Mouse (Mus musculus) G1E (cell line): ENCODE data around the gene Serinc4. TPM values are rescaled to one million over a fixed set of nuclear protein-coding genes. Genes with fewer than 3 reads are reported as not detected.

Experiments
- ATAC-seq: 2 replicates; pipeline ENCODE4 v1.8.0; 2016; ENCODE audit warnings: mild to moderate bottlenecking; ENCODE audit not compliant: insufficient number of reproducible peaks, poor library complexity, low FRiP score, severe bottlenecking; ENCODE audit errors: extremely low read depth
- DNase-seq: peaks from one replicate; pipeline ENCODE4 v3.0.0; 2012; ENCODE audit warnings: low spot score
- H3K27me3 ChIP-seq: 2 replicates; pipeline ENCODE4 v1.6.1; 2012; ENCODE audit warnings: mild to moderate bottlenecking, low read length, inconsistent platforms; ENCODE audit not compliant: insufficient read depth
- H3K36me3 ChIP-seq: replicated peaks from 2 replicates; pipeline ENCODE3; 2012; ENCODE audit warnings: mild to moderate bottlenecking, inconsistent platforms
- H3K4me1 ChIP-seq: 2 replicates; pipeline ENCODE4 v1.6.1; 2012; ENCODE audit warnings: low read depth, low read length, inconsistent platforms, mixed read lengths; ENCODE audit not compliant: insufficient read depth
- H3K4me3 ChIP-seq: 2 replicates; pipeline ENCODE4 v1.5.1; 2012; ENCODE audit warnings: low read depth, mild to moderate bottlenecking, inconsistent platforms, low read length, moderate library complexity, mixed read lengths
- H3K9me3 ChIP-seq: replicated peaks from 2 replicates; pipeline ENCODE4 v1.6.1; 2012; ENCODE audit warnings: inconsistent platforms
- CTCF ChIP-seq: IDR thresholded peaks from 2 replicates; pipeline ENCODE4 v1.5.1; 2012; ENCODE audit warnings: low read depth, low read length, inconsistent platforms, mixed read lengths
- GATA1 ChIP-seq: IDR thresholded peaks from 2 replicates; pipeline ENCODE4 v1.6.1; 2012; ENCODE audit warnings: borderline replicate concordance, low read length, inconsistent platforms, mixed read lengths
- GATA2 ChIP-seq: IDR thresholded peaks from 2 replicates; pipeline ENCODE4 v1.6.1; 2012; ENCODE audit warnings: low read depth, low read length, inconsistent platforms, borderline replicate concordance
- POLR2AphosphoS5 ChIP-seq: IDR thresholded peaks from 2 replicates; pipeline ENCODE4 v1.6.1; 2012; ENCODE audit warnings: low read depth, low read length, inconsistent platforms; ENCODE audit not compliant: insufficient replicate concordance
- TAL1 ChIP-seq: conservative IDR thresholded peaks from 2 replicates; pipeline ENCODE4 v1.6.1; 2012; ENCODE audit warnings: low read depth, low read length, inconsistent platforms, mixed read lengths
- polyA plus RNA-seq: library from polyadenylated mRNA; stranded (reverse); fragments of >175 nt; gene quantifications from 2 replicates; pipeline ENCODE4 v1.2.3, GENCODE M21; 2012
- total RNA-seq, 2 experiments: library from RNA; stranded (forward) in 1 of 2; stranded (reverse) in 1 of 2; fragments of 200-1000 nt in 1 of 2; fragments of >200 nt in 1 of 2; fragmentation: Nextera tagmentation in 1 of 2; gene quantifications; 2 replicates each; pipeline ENCODE4 v1.2.3; 2014 to 2017

The Serinc4 gene
- total and polyA plus RNA-seq, 3 experiments: 1.3 TPM; not detected in 2

DNA sequence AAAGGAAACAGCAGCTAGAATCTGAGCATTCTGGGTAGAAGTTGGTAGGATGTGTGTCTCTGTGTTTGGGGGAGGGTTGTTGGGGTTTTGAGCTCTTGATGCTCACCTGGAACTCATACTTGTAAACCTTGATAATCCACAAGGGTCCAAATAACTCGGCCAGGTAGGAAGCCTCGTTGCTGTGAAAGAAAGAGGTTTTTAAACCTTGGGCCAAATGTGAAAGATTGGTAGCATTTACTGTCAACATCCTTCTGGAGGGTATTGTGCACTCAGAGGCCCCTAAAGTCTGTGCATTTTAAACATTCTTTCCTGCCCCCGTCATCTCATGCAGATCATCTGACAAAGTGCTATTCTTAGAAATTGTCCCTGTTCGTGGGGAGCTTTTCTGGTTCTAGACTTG, 3.6 kb downstream of the Serinc4 start, which contains the start of gene Hypk:
Gene Hypk (plus strand): TSS at position 301 of the 400 bp plus-strand sequence.
- H3K4me1 ChIP-seq: peaks cover 57% of the 10 kb centered on the region
- peaks cover 58% of the 10 kb centered on the region for H3K36me3 ChIP-seq
- no peak for ATAC-seq
- TF ChIP-seq GATA1 (no peak), CTCF (no peak), GATA2 (no peak), TAL1 (no peak), POLR2AphosphoS5 (no peak)
- DNase-seq: no peak
- no peaks in the 10 kb centered on the region for H3K9me3 ChIP-seq
- H3K4me3 ChIP-seq: no peak within 1 kb of the TSS
- H3K27me3 ChIP-seq: no peaks in the 10 kb centered on the region

DNA sequence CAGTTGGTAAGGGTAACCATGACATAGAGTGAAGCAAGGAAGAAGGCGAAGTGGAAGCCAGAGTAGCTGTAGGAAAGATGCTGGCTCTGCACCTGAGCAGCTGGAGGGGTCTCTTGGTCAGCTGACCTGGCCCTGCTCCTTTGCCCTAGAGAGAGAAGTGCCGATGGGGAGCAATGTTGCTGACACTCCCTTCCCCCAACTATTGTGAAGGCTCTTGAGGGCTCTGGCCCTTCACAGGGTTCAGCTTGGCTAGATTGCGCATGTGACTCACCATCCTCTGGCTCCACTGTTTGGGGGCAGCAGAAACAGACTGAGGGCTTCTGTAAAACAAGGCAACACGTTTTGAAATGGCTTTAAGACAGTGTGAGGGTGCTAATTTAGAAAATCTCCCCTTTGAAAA, 4.2 kb downstream of the Serinc4 start:
- Histone ChIP-seq H3K4me3 (no peak overlapping the region), H3K4me1 (peaks cover 61% of the 10 kb centered on the region), H3K27me3 (no peaks in the 10 kb centered on the region), H3K9me3 (no peaks in the 10 kb centered on the region), H3K36me3 (peaks cover 57% of the 10 kb centered on the region)
- DNase-seq (no peak), ATAC-seq (no peak)
- no peak for TF ChIP-seq GATA1
- no peak for TF ChIP-seq GATA2
- no peak for TF ChIP-seq CTCF
- TF ChIP-seq POLR2AphosphoS5: no peak
- TF ChIP-seq TAL1: no peak

DNA sequence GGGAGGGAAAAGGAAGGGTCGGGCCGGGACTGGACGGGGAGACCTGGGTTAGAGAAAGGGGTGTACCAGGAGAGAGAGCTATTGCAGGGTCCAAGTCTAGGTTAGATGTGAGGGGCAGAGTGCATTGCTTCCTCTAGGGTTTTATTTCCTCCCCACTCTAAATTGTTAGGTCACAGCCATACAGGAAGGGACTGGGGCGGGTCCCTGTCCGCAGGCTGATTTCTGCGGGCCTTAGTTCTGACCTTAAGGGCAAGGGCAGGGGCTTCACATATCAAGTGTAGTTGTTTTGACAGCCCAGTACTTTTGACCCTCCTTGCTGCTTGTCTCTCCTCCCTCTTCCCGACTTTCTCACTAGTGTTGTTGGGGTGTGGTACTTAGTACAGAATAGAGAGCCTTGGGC, 6.5 kb downstream of the Serinc4 start:
- ATAC-seq (no peak), DNase-seq (peak; percentile 30)
- H3K4me3 ChIP-seq: peak overlapping the region; percentile 91
- H3K27me3 ChIP-seq: no peaks in the 10 kb centered on the region
- TF ChIP-seq TAL1: no peak
- no peak for TF ChIP-seq CTCF
- TF ChIP-seq GATA1: no peak
- TF ChIP-seq POLR2AphosphoS5: no peak
- TF ChIP-seq GATA2: no peak
- peaks cover 65% of the 10 kb centered on the region for H3K4me1 ChIP-seq
- H3K36me3 ChIP-seq: peaks cover 49% of the 10 kb centered on the region
- no peaks in the 10 kb centered on the region for H3K9me3 ChIP-seq

DNA sequence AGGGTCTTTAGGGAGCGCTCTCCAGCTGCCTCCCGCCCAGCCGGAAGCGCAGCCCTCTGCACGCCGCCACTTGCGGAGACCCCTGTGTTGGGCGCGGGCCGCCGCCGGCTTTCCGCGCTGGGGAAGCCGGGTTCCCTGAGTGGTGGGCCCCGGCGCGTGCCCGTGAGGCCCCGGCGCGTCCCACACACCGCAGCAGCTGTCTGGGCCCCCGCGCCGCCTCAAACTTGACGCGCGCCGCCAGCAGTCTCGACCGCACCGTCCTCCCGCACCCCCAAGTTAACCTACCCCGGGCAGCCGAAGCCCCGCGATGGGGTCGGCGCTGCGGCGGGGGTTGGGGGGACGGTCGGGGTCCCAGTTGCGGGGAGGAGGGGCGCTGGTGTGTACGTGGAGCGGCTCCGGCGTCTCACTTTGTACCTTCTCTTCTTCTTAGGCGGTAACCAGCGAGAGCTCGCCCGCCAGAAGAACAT, 7.0 kb downstream of the Serinc4 start:
- Histone ChIP-seq H3K9me3 (no peaks in the 10 kb centered on the region), H3K36me3 (peaks cover 44% of the 10 kb centered on the region), H3K27me3 (no peaks in the 10 kb centered on the region), H3K4me3 (peak overlapping the region; percentile 91), H3K4me1 (peaks cover 65% of the 10 kb centered on the region)
- DNase-seq (peak; percentile 20), ATAC-seq (no peak)
- TF ChIP-seq TAL1 (no peak), GATA1 (no peak), POLR2AphosphoS5 (no peak), CTCF (no peak), GATA2 (no peak)

DNA sequence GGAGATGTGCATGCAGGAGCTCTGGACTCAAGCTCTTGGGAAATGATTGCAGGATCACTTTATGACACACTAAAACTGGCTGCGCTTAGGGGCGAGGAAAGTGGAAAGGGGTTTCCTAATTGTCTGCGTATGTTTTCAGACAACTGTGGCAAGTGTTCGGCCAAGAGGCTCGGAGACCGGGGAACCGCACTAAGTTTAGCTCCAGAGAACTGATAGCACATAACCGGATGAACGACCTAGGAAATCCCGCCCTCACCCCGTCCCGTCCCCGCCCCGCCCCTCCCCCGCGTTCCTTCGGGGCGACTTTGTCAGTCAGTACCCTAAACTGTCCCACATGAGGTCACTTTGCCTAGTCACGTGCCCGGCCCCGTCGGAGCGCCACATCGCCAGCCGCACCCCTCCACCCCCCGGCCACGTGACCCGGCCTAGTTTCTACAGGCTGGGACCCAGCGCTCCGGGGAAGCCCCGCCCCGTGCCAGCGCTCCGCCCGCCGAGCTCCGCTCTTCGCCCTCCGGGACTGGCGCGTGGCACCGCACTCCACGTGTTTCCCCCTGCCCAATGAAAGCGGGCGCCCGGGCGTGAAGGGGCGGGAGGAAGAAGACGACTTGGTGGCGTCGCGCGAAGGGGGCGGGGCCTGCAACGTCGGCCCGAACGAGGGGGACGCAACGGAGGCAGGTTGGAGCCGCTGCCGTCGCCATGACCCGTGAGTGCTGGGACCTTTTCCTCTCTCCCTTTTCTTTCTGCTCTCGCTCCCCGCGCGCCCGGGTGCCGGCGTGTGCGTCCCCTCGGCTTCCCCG, 7.6 kb downstream of the Serinc4 start, which contains the start of gene Serf2:
Gene Serf2 (plus strand): TSS at position 457 of the 797 bp plus-strand sequence.
- TF ChIP-seq CTCF: no peak
- no peak for TF ChIP-seq GATA2
- no peak for TF ChIP-seq POLR2AphosphoS5
- TF ChIP-seq GATA1: no peak
- H3K4me1 ChIP-seq: peaks cover 68% of the 10 kb centered on the region

DNA sequence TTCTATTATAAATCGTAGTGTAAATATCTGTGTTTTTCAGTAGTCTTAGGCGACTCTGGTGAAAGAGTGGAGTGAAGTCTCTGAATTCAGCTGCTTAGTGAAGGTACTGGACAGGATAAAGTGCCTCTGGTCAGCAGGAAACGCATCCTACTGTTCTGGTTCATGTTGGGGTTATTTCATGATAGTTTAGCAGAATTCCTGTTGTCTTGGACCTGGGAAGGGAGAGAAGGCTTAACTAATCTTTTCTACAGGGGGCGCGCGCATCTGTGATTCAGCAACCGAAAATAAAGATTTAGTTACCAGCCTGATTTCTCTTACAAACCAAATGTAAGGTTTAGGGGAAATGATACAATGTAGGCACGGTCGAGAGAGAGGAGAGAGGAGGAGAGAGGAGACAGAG, 8.4 kb downstream of the Serinc4 start:
- TF ChIP-seq TAL1: no peak
- TF ChIP-seq CTCF: no peak
- no peak for TF ChIP-seq POLR2AphosphoS5
- no peak for TF ChIP-seq GATA2
- TF ChIP-seq GATA1: no peak
- peaks cover 65% of the 10 kb centered on the region for H3K4me1 ChIP-seq
- H3K36me3 ChIP-seq: peaks cover 29% of the 10 kb centered on the region
- DNase-seq (no peak), ATAC-seq (no peak)
- no peaks in the 10 kb centered on the region for H3K27me3 ChIP-seq
- peak overlapping the region; percentile 91 for H3K4me3 ChIP-seq
- H3K9me3 ChIP-seq: no peaks in the 10 kb centered on the region

More for the DNA sequence above, 7.6 kb downstream of the Serinc4 start, which contains the start of gene Serf2:
- no peaks in the 10 kb centered on the region for H3K27me3 ChIP-seq
- peaks cover 37% of the 10 kb centered on the region for H3K36me3 ChIP-seq
- ATAC-seq: peak; percentile 91
- peak; percentile 96 for DNase-seq
- H3K9me3 ChIP-seq: no peaks in the 10 kb centered on the region
- H3K4me3 ChIP-seq: peak within 1 kb of the TSS; percentile 91

DNA sequence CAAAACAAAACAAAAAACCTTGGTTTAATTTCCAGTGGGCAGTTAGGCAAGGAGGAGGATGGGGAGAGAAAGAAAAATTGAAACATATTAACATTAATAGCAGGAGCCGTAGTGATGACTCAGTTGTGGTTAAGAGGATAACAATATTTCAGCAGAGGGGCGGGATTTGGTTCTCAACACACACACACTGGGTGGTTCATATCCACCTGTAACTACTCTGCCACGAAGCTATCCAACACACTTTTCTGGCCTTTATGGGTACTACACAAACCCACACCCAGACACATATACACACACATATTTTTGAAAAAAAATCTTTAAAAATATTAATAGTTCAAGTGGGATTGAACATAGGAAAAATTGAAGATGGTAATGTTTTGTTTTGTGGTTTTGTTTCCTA, 9.6 kb downstream of the Serinc4 start:
- Histone ChIP-seq H3K4me1 (peaks cover 69% of the 10 kb centered on the region), H3K4me3 (no peak overlapping the region), H3K27me3 (no peaks in the 10 kb centered on the region), H3K9me3 (no peaks in the 10 kb centered on the region), H3K36me3 (peaks cover 18% of the 10 kb centered on the region)
- ATAC-seq (no peak), DNase-seq (no peak)
- TF ChIP-seq GATA1 (no peak), TAL1 (no peak), POLR2AphosphoS5 (no peak), CTCF (no peak), GATA2 (no peak)
